Mouse (Mus musculus): Measurements from ENCODE around the gene Taar6. TPM values are rescaled to one million over a fixed set of nuclear protein-coding genes. Genes with fewer than 3 reads are reported as not detected.

Taar6 gene
- not detected for polyA plus RNA-seq (2012; fragmentation: generic; extraction: Trizol)

DNA sequence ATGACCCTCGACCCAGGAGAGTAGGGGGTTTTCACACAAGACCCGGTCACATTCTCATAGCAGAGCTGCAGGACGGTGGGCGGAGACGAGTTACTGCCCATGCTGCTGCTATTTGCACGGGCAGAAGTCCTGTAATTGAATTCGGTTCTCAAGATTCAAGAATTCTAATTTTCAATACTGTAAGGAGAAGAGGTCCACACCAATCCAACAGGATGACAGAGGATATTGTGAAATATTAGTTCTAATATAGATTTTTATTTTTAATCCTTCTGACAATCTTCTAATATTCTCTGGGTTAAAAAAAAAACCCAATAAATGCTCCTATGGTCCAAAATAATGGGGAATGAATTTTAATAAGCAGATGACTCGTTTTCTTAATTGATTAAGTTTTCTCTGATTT is at the start of gene Taar6:
Gene Taar6 (minus strand): TSS at position 101 of the 400 bp plus-strand sequence.

GRCm38 (mm10) chr10:24026922-24027321 is 41.5 kb upstream of the Taar6 start, which contains the start of gene Taar7d:
Gene Taar7d (plus strand): TSS chr10:24027222.

DNA sequence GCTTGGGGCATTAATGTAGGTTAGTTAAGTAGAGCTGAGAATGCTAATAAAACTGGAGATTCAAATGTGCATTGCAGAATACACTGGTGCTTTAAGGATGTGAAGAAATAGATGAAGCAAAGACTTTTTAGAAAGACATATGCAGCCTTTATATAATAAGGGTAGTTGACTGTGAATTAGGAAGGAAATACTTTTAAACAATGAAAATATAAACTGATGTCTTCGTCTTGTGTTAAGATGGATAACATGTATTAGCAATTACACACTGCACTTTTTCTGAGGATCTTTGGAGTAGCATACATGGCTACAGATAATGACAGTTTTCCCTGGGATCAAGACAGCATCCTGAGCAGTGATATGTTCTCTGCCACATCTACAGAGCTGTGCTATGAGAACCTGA is 14.2 kb upstream of the Taar6 start, which contains the start of gene Taar7b:
Gene Taar7b (plus strand): TSS at position 301 of the 400 bp plus-strand sequence.

GRCm38 (mm10) chr10:23993381-23993780 is 7.9 kb upstream of the Taar6 start, which contains the start of gene Taar7a:
Gene Taar7a (minus strand): TSS chr10:23993481.

DNA sequence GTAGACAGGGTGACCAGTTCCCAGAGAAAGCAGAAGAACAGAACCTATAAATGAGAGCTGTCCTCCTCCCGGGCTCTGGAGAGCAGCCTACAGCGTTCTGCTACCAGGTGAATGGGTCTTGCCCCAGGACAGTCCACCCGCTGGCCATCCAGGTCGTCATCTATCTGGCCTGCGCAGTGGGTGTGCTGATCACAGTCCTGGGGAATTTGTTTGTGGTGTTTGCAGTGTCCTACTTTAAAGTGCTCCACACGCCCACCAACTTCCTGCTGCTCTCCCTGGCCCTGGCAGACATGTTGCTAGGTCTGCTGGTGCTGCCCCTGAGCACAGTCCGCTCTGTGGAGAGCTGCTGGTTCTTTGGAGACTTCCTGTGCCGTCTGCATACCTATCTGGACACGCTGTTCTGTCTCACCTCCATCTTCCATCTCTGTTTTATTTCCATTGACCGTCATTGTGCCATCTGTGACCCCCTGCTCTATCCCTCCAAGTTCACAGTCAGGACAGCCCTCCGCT is 14.7 kb downstream of the Taar6 start, which contains the start of gene Taar5:
Gene Taar5 (plus strand): TSS at position 51 of the 510 bp plus-strand sequence.

GRCm38 (mm10) chr10:23960444-23960915 is 25.0 kb downstream of the Taar6 start, which contains the start of gene Taar4:
Gene Taar4 (plus strand): TSS chr10:23960494.

GRCm38 (mm10) chr10:23949508-23950005 is 35.9 kb downstream of the Taar6 start, which contains the start of gene Taar3:
Gene Taar3 (plus strand): TSS chr10:23949558.

DNA sequence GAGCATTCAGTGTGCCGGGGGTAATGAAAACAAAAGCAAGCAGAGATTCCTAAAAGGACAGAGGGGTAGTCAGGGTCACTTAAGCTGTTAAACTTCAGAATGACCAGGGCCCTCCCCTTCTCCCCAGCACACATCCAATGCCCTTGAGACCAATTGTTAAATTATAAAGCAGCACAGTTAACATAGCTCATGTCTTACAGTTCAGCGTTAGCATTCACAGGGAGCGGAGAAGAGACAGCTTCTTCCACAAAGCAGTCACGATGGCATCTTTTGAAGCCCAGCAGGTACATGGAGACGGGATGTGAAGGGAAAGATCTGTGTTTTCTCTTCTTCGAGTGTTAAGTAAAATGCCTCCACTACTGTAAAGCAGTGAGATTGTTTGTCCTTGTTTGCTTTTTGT is 47.1 kb downstream of the Taar6 start, which contains the start of gene Taar2:
Gene Taar2 (plus strand): TSS at position 261 of the 400 bp plus-strand sequence.

Other genes with a start within 250 kb of the Taar6 start
- gene Rps12, start 198.4 kb downstream of the Taar6 start, polyA plus RNA-seq (2012; fragmentation: generic; extraction: Trizol), result 1,000 to 10,000 TPM; 6,713 to 8,510 TPM
- gene Slc18b1, start 188.7 kb downstream of the Taar6 start, polyA plus RNA-seq (2012; fragmentation: generic; extraction: Trizol), result 10 to 100 TPM in 1 of 2 experiments, 1 to 10 TPM in 1; 3.3 to 13.5 TPM
- not detected for gene Vnn3, start 134.2 kb downstream of the Taar6 start, polyA plus RNA-seq (2012; fragmentation: generic; extraction: Trizol)
- gene Vnn1, start 91.0 kb downstream of the Taar6 start, polyA plus RNA-seq (2012; fragmentation: generic; extraction: Trizol), result under 1 TPM; 0.09 to 0.57 TPM
- gene Taar1, start 65.3 kb downstream of the Taar6 start, polyA plus RNA-seq (2012; fragmentation: generic; extraction: Trizol), result not detected
- not detected for gene Taar2, start 47.1 kb downstream of the Taar6 start, polyA plus RNA-seq (2012; fragmentation: generic; extraction: Trizol)
- gene Taar3, start 36.1 kb downstream of the Taar6 start, polyA plus RNA-seq (2012; fragmentation: generic; extraction: Trizol), result not detected
- not detected for gene Taar4, start 25.2 kb downstream of the Taar6 start, polyA plus RNA-seq (2012; fragmentation: generic; extraction: Trizol)
- under 1 TPM in 1 of 2 experiments, not detected in 1; 0.05 TPM for gene Taar5, start 14.9 kb downstream of the Taar6 start, polyA plus RNA-seq (2012; fragmentation: generic; extraction: Trizol)
- gene Taar7a, start 7.8 kb upstream of the Taar6 start, polyA plus RNA-seq (2012; fragmentation: generic; extraction: Trizol), result not detected
- not detected for gene Taar7b, start 14.3 kb upstream of the Taar6 start, polyA plus RNA-seq (2012; fragmentation: generic; extraction: Trizol)
- not detected for gene Taar7d, start 41.6 kb upstream of the Taar6 start, polyA plus RNA-seq (2012; fragmentation: generic; extraction: Trizol)
- gene Taar7e, start 52.0 kb upstream of the Taar6 start, polyA plus RNA-seq (2012; fragmentation: generic; extraction: Trizol), result not detected
- not detected for gene Taar7f, start 63.9 kb upstream of the Taar6 start, polyA plus RNA-seq (2012; fragmentation: generic; extraction: Trizol)
- gene Taar8a, start 90.9 kb upstream of the Taar6 start, polyA plus RNA-seq (2012; fragmentation: generic; extraction: Trizol), result not detected
- not detected for gene Taar8b, start 106.6 kb upstream of the Taar6 start, polyA plus RNA-seq (2012; fragmentation: generic; extraction: Trizol)
- gene Taar8c, start 116.3 kb upstream of the Taar6 start, polyA plus RNA-seq (2012; fragmentation: generic; extraction: Trizol), result not detected
- not detected for gene Taar9, start 123.9 kb upstream of the Taar6 start, polyA plus RNA-seq (2012; fragmentation: generic; extraction: Trizol)
- 10 to 100 TPM in 1 of 2 experiments, 1 to 10 TPM in 1; 4.6 to 53.3 TPM for gene Stx7, start 163.7 kb upstream of the Taar6 start, polyA plus RNA-seq (2012; fragmentation: generic; extraction: Trizol)
- not detected for gene Moxd1, start 237.9 kb upstream of the Taar6 start, polyA plus RNA-seq (2012; fragmentation: generic; extraction: Trizol)